Mouse (Mus musculus): ENCODE results near the gene Mpz. TPM values are rescaled to one million over a fixed set of nuclear protein-coding genes. Genes with fewer than 3 reads are reported as not detected.

Gene Mpz
- polyA plus RNA-seq, 1 experiment: 0.47 TPM

- no peak overlapping the region for H3K27ac ChIP-seq (ENCODE audit: insufficient read depth, low read length)
- H3K4me1 ChIP-seq (ENCODE audit: control insufficient read depth, insufficient read depth, insufficient read length): no peaks in the 10 kb centered on the region
- no peak overlapping the region for H3K4me3 ChIP-seq (ENCODE audit: extremely low read depth, insufficient read depth, insufficient read length)
- no peak for TF ChIP-seq CTCF (IDR thresholded peaks at IDR 0.05; ENCODE audit: extremely low read depth, insufficient read depth, insufficient read length, insufficient replicate concordance)
- TF ChIP-seq POLR2A (IDR thresholded peaks at IDR 0.05; ENCODE audit: low read depth, low read length): no peak
- 85% methylated on average over 12 of the region's 12 CpGs for WGBS
- DNase-seq (ENCODE audit: low read depth in 1 of 2, low spot score in 2 of 2): no peak
- no peaks in the 10 kb centered on the region; the same call in 1 of the 2 replicates for H3K27me3 ChIP-seq (ENCODE audit: control insufficient read depth, insufficient read depth, low read length)
- H3K36me3 ChIP-seq (ENCODE audit: control insufficient read depth, insufficient read depth, low read length): no peaks in the 10 kb centered on the region
Measured at GRCm38 (mm10) chr1:171168906-171169305, 18.4 kb downstream of the Mpz start.

GRCm38 (mm10) chr1:171169913-171170312 is 19.4 kb downstream of the Mpz start:
- Histone ChIP-seq H3K27me3 (ENCODE audit: control insufficient read depth, insufficient read depth, low read length) (no peaks in the 10 kb centered on the region; the same call in 1 of the 2 replicates), H3K27ac (ENCODE audit: insufficient read depth, low read length) (no peak overlapping the region), H3K36me3 (ENCODE audit: control insufficient read depth, insufficient read depth, low read length) (no peaks in the 10 kb centered on the region), H3K4me1 (ENCODE audit: control insufficient read depth, insufficient read depth, insufficient read length) (no peaks in the 10 kb centered on the region), H3K4me3 (ENCODE audit: extremely low read depth, insufficient read depth, insufficient read length) (no peak overlapping the region)
- 70% methylated on average over 3 of the region's 3 CpGs for WGBS
- TF ChIP-seq CTCF (IDR thresholded peaks at IDR 0.05; ENCODE audit: extremely low read depth, insufficient read depth, insufficient read length, insufficient replicate concordance) (no peak), POLR2A (IDR thresholded peaks at IDR 0.05; ENCODE audit: low read depth, low read length) (no peak)
- no peak for DNase-seq (ENCODE audit: low read depth in 1 of 2, low spot score in 2 of 2)

DNA sequence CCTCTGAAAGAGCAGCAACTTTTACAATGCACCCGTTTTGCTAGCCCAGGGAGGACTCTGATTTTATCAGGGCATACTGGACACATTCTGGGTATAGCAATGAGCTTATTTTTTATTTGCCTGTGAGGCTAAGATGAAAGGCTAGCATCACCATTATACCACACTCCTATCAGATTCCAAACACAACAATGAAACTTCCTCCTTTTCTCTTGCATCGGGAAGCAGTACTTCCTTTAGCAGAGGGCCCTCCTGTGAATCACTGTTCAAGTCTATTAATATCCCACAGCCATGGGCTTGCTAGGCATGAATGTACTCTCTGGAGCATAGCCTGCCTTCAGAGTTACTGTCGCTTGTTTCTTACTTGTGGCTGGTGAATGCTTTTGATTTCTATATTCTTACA is 20.6 kb downstream of the Mpz start:
- no peak for DNase-seq (ENCODE audit: low read depth in 1 of 2, low spot score in 2 of 2)
- Histone ChIP-seq H3K27ac (ENCODE audit: insufficient read depth, low read length) (no peak overlapping the region), H3K27me3 (ENCODE audit: control insufficient read depth, insufficient read depth, low read length) (no peaks in the 10 kb centered on the region; the same call in 1 of the 2 replicates), H3K36me3 (ENCODE audit: control insufficient read depth, insufficient read depth, low read length) (no peaks in the 10 kb centered on the region), H3K4me3 (ENCODE audit: extremely low read depth, insufficient read depth, insufficient read length) (no peak overlapping the region), H3K4me1 (ENCODE audit: control insufficient read depth, insufficient read depth, insufficient read length) (no peaks in the 10 kb centered on the region)
- TF ChIP-seq POLR2A (IDR thresholded peaks at IDR 0.05; ENCODE audit: low read depth, low read length) (no peak), CTCF (IDR thresholded peaks at IDR 0.05; ENCODE audit: extremely low read depth, insufficient read depth, insufficient read length, insufficient replicate concordance) (no peak)
- WGBS: 18% methylated on average over 3 of the region's 3 CpGs

GRCm38 (mm10) chr1:171172779-171173178 is 22.3 kb downstream of the Mpz start:
- Histone ChIP-seq H3K27ac (ENCODE audit: insufficient read depth, low read length) (no peak overlapping the region), H3K4me1 (ENCODE audit: control insufficient read depth, insufficient read depth, insufficient read length) (no peaks in the 10 kb centered on the region), H3K27me3 (ENCODE audit: control insufficient read depth, insufficient read depth, low read length) (no peaks in the 10 kb centered on the region; the same call in 1 of the 2 replicates), H3K4me3 (ENCODE audit: extremely low read depth, insufficient read depth, insufficient read length) (no peak overlapping the region), H3K36me3 (ENCODE audit: control insufficient read depth, insufficient read depth, low read length) (no peaks in the 10 kb centered on the region)
- no peak for TF ChIP-seq CTCF (IDR thresholded peaks at IDR 0.05; ENCODE audit: extremely low read depth, insufficient read depth, insufficient read length, insufficient replicate concordance)
- no peak for TF ChIP-seq POLR2A (IDR thresholded peaks at IDR 0.05; ENCODE audit: low read depth, low read length)
- WGBS: 98% methylated on average over 8 of the region's 8 CpGs
- DNase-seq (ENCODE audit: low read depth in 1 of 2, low spot score in 2 of 2): no peak

DNA sequence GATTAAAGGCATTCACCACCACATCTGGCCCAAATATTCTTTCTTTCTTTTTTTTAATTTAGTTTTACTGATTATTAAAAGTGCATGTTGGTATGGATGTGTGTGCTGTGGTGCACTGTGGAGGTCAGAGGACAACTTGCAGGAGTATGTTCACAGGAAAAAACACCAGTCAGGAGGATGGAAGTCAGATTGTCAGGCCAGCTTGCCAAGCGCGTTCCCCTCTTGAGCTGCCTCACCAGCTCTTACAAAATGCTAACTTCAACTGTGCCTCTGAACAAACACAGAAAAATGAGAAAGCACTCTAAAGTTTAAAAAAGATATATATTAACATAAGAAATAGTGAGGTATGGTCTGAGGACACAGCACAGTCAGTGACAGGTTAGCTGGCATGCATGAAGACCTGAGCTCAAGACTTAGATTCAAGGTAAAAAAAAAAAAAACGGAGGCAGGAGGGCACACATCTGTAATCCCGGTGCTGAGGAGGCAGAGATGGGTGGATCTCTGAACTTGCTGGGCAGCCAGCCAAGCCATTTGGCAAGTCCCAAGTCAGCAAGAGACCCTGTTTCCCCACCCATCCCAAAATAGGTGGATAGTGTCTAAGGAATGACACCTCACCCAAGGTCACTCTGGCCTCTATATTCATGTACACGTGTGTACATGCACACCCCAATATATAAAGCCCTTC is 29.1 kb downstream of the Mpz start:
- no peak for DNase-seq (ENCODE audit: low read depth in 1 of 2, low spot score in 2 of 2)
- Histone ChIP-seq H3K4me3 (ENCODE audit: extremely low read depth, insufficient read depth, insufficient read length) (no peak overlapping the region), H3K27me3 (ENCODE audit: control insufficient read depth, insufficient read depth, low read length) (no peaks in the 10 kb centered on the region), H3K27ac (ENCODE audit: insufficient read depth, low read length) (no peak overlapping the region), H3K4me1 (ENCODE audit: control insufficient read depth, insufficient read depth, insufficient read length) (peaks cover 6% of the 10 kb centered on the region), H3K36me3 (ENCODE audit: control insufficient read depth, insufficient read depth, low read length) (no peaks in the 10 kb centered on the region)
- WGBS: 82% methylated on average over 5 of the region's 5 CpGs
- no peak for TF ChIP-seq CTCF (IDR thresholded peaks at IDR 0.05; ENCODE audit: extremely low read depth, insufficient read depth, insufficient read length, insufficient replicate concordance)
- TF ChIP-seq POLR2A (IDR thresholded peaks at IDR 0.05; ENCODE audit: low read depth, low read length): no peak

GRCm38 (mm10) chr1:171183025-171183424 is 32.5 kb downstream of the Mpz start:
- H3K27me3 ChIP-seq (ENCODE audit: control insufficient read depth, insufficient read depth, low read length): no peaks in the 10 kb centered on the region
- DNase-seq (ENCODE audit: low read depth in 1 of 2, low spot score in 2 of 2): no peak
- H3K36me3 ChIP-seq (ENCODE audit: control insufficient read depth, insufficient read depth, low read length): no peaks in the 10 kb centered on the region
- WGBS: 75% methylated on average over 3 of the region's 3 CpGs
- TF ChIP-seq CTCF (IDR thresholded peaks at IDR 0.05; ENCODE audit: extremely low read depth, insufficient read depth, insufficient read length, insufficient replicate concordance) (no peak), POLR2A (IDR thresholded peaks at IDR 0.05; ENCODE audit: low read depth, low read length) (no peak)
- H3K27ac ChIP-seq (ENCODE audit: insufficient read depth, low read length): no peak overlapping the region
- H3K4me3 ChIP-seq (ENCODE audit: extremely low read depth, insufficient read depth, insufficient read length): no peak overlapping the region
- peaks cover 6% of the 10 kb centered on the region for H3K4me1 ChIP-seq (ENCODE audit: control insufficient read depth, insufficient read depth, insufficient read length)

- Histone ChIP-seq H3K27ac (ENCODE audit: insufficient read depth, low read length) (no peak overlapping the region), H3K36me3 (ENCODE audit: control insufficient read depth, insufficient read depth, low read length) (no peaks in the 10 kb centered on the region), H3K4me1 (ENCODE audit: control insufficient read depth, insufficient read depth, insufficient read length) (peaks cover 6% of the 10 kb centered on the region), H3K4me3 (ENCODE audit: extremely low read depth, insufficient read depth, insufficient read length) (no peak overlapping the region), H3K27me3 (ENCODE audit: control insufficient read depth, insufficient read depth, low read length) (no peaks in the 10 kb centered on the region)
- WGBS: 12% methylated on average over 3 of the region's 3 CpGs
- no peak for DNase-seq (ENCODE audit: low read depth in 1 of 2, low spot score in 2 of 2)
- TF ChIP-seq CTCF (IDR thresholded peaks at IDR 0.05; ENCODE audit: extremely low read depth, insufficient read depth, insufficient read length, insufficient replicate concordance) (no peak), POLR2A (IDR thresholded peaks at IDR 0.05; ENCODE audit: low read depth, low read length) (no peak)
Measured at GRCm38 (mm10) chr1:171183620-171184019, 33.1 kb downstream of the Mpz start.
